Mouse (Mus musculus): ENCODE measurements at regions not wholly inside any gene's neighbourhood (a gene's known extent, or its start where the extent isn't known, plus 50 kb on each side); places are given as distances from the start of the nearest gene placed in this dataset.

DNA sequence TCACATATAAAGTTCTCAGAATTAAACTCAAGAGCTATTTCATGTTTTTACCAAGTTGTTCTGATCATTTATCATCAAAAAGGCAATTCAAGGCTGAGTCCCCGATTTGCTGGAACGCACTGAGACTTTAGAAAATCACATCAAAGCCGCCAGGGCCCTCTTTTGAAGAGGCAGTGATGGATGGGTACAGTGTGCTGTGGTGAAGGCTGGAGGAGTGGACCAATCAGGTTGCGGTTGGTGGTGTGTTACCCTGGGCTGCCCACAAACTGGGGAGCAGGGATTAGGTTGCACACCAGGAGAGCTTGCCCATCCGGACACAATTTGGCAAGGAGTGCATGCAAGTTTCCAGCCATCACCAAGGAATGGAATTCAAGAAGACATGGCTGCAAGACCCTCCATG, 191.9 kb upstream of the Wdfy3 start:
- H3K36me3 ChIP-seq (ENCODE audit: control insufficient read depth, insufficient read depth, low read length), result no peaks in the 10 kb centered on the region
- H3K9ac ChIP-seq (replicated peaks; ENCODE audit: low read depth, low read length), result no peak overlapping the region
- ATAC-seq (ENCODE audit: low read depth), result no peak
- no peaks in the 10 kb centered on the region for H3K9me3 ChIP-seq (ENCODE audit: control insufficient read depth, low read length)
- no peak overlapping the region for H3K4me3 ChIP-seq (ENCODE audit: low read depth, low read length)
- no peak overlapping the region for H3K27ac ChIP-seq (ENCODE audit: low read depth, low read length)
- H3K4me2 ChIP-seq (ENCODE audit: low read depth, low read length), result no peak overlapping the region
- no peaks in the 10 kb centered on the region for H3K27me3 ChIP-seq (ENCODE audit: control insufficient read depth, insufficient read depth, low read length)
- 76% methylated on average over 5 of the region's 5 CpGs for WGBS
- no peaks in the 10 kb centered on the region for H3K4me1 ChIP-seq (ENCODE audit: control insufficient read depth, insufficient read depth, low read length)

DNA sequence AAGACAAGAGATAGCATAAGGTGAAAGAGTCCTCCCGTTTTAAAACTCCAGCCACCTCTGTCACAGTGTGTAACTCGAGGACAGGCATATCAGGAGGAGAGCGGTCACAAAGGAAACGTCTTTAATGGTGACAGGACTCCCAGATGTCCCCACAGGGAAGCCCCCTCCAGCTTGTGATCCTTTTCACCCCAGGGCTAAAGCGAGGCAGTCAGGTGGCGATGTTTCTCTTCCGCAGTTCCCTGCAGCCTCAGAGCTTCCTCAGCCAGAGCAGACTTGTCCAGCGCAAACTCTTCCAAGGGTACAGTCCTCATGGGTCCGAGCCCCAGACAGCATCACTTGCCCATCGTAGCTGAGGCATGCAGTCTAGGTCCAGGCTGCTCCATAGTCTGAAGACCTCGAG, 196.7 kb upstream of the Wdfy3 start:
- Histone ChIP-seq H3K9ac (replicated peaks; ENCODE audit: low read depth, low read length) (no peak overlapping the region), H3K27ac (ENCODE audit: low read depth, low read length) (no peak overlapping the region), H3K4me2 (ENCODE audit: low read depth, low read length) (no peak overlapping the region), H3K9me3 (ENCODE audit: control insufficient read depth, low read length) (no peaks in the 10 kb centered on the region), H3K4me1 (ENCODE audit: control insufficient read depth, insufficient read depth, low read length) (no peaks in the 10 kb centered on the region), H3K27me3 (ENCODE audit: control insufficient read depth, insufficient read depth, low read length) (no peaks in the 10 kb centered on the region), H3K4me3 (ENCODE audit: low read depth, low read length) (no peak overlapping the region), H3K36me3 (ENCODE audit: control insufficient read depth, insufficient read depth, low read length) (no peaks in the 10 kb centered on the region)
- 64% methylated on average over 11 of the region's 11 CpGs for WGBS
- no peak for ATAC-seq (ENCODE audit: low read depth)

GRCm38 (mm10) chr5:102267150-102267549, 197.4 kb upstream of the Wdfy3 start:
- ATAC-seq (ENCODE audit: low read depth), result no peak
- H3K4me2 ChIP-seq (ENCODE audit: low read depth, low read length), result no peak overlapping the region
- H3K9ac ChIP-seq (replicated peaks; ENCODE audit: low read depth, low read length), result no peak overlapping the region
- no peaks in the 10 kb centered on the region for H3K36me3 ChIP-seq (ENCODE audit: control insufficient read depth, insufficient read depth, low read length)
- WGBS, result 87% methylated on average over 3 of the region's 3 CpGs
- H3K27me3 ChIP-seq (ENCODE audit: control insufficient read depth, insufficient read depth, low read length), result no peaks in the 10 kb centered on the region
- no peak overlapping the region for H3K27ac ChIP-seq (ENCODE audit: low read depth, low read length)
- H3K4me3 ChIP-seq (ENCODE audit: low read depth, low read length), result no peak overlapping the region
- H3K9me3 ChIP-seq (ENCODE audit: control insufficient read depth, low read length), result no peaks in the 10 kb centered on the region
- H3K4me1 ChIP-seq (ENCODE audit: control insufficient read depth, insufficient read depth, low read length), result no peaks in the 10 kb centered on the region

GRCm38 (mm10) chr5:102269204-102269603, 199.5 kb upstream of the Wdfy3 start:
- Histone ChIP-seq H3K4me2 (ENCODE audit: low read depth, low read length) (no peak overlapping the region), H3K36me3 (ENCODE audit: control insufficient read depth, insufficient read depth, low read length) (no peaks in the 10 kb centered on the region), H3K9me3 (ENCODE audit: control insufficient read depth, low read length) (no peaks in the 10 kb centered on the region), H3K4me3 (ENCODE audit: low read depth, low read length) (no peak overlapping the region), H3K27ac (ENCODE audit: low read depth, low read length) (no peak overlapping the region), H3K4me1 (ENCODE audit: control insufficient read depth, insufficient read depth, low read length) (no peaks in the 10 kb centered on the region), H3K9ac (replicated peaks; ENCODE audit: low read depth, low read length) (no peak overlapping the region), H3K27me3 (ENCODE audit: control insufficient read depth, insufficient read depth, low read length) (no peaks in the 10 kb centered on the region)
- 91% methylated on average over 9 of the region's 9 CpGs for WGBS
- ATAC-seq (ENCODE audit: low read depth), result no peak

- Histone ChIP-seq H3K9me3 (ENCODE audit: control insufficient read depth, low read length) (no peaks in the 10 kb centered on the region), H3K27ac (ENCODE audit: low read depth, low read length) (no peak overlapping the region), H3K4me2 (ENCODE audit: low read depth, low read length) (no peak overlapping the region), H3K36me3 (ENCODE audit: control insufficient read depth, insufficient read depth, low read length) (no peaks in the 10 kb centered on the region), H3K27me3 (ENCODE audit: control insufficient read depth, insufficient read depth, low read length) (no peaks in the 10 kb centered on the region), H3K4me1 (ENCODE audit: control insufficient read depth, insufficient read depth, low read length) (no peaks in the 10 kb centered on the region), H3K4me3 (ENCODE audit: low read depth, low read length) (no peak overlapping the region), H3K9ac (replicated peaks; ENCODE audit: low read depth, low read length) (no peak overlapping the region)
- 92% methylated on average over 3 of the region's 3 CpGs for WGBS
- no peak for ATAC-seq (ENCODE audit: low read depth)
Observed at GRCm38 (mm10) chr5:102275621-102276020, 205.6 kb upstream of the Arhgap24 start.

GRCm38 (mm10) chr5:102287131-102287530, 194.1 kb upstream of the Arhgap24 start:
- H3K36me3 ChIP-seq (ENCODE audit: control insufficient read depth, insufficient read depth, low read length), result no peaks in the 10 kb centered on the region
- no peak overlapping the region for H3K4me3 ChIP-seq (ENCODE audit: low read depth, low read length)
- no peak for ATAC-seq (ENCODE audit: low read depth)
- H3K9me3 ChIP-seq (ENCODE audit: control insufficient read depth, low read length), result no peaks in the 10 kb centered on the region
- 77% methylated on average over 4 of the region's 4 CpGs for whole genome bisulfite sequencing
- no peaks in the 10 kb centered on the region for H3K27me3 ChIP-seq (ENCODE audit: control insufficient read depth, insufficient read depth, low read length)
- no peaks in the 10 kb centered on the region for H3K4me1 ChIP-seq (ENCODE audit: control insufficient read depth, insufficient read depth, low read length)
- H3K27ac ChIP-seq (ENCODE audit: low read depth, low read length), result no peak overlapping the region
- no peak overlapping the region for H3K4me2 ChIP-seq (ENCODE audit: low read depth, low read length)
- no peak overlapping the region for H3K9ac ChIP-seq (replicated peaks; ENCODE audit: low read depth, low read length)

- Histone ChIP-seq H3K27ac (ENCODE audit: low read depth, low read length) (no peak overlapping the region), H3K9me3 (ENCODE audit: control insufficient read depth, low read length) (no peaks in the 10 kb centered on the region), H3K4me3 (ENCODE audit: low read depth, low read length) (no peak overlapping the region), H3K4me1 (ENCODE audit: control insufficient read depth, insufficient read depth, low read length) (no peaks in the 10 kb centered on the region), H3K36me3 (ENCODE audit: control insufficient read depth, insufficient read depth, low read length) (no peaks in the 10 kb centered on the region), H3K9ac (replicated peaks; ENCODE audit: low read depth, low read length) (no peak overlapping the region), H3K27me3 (ENCODE audit: control insufficient read depth, insufficient read depth, low read length) (no peaks in the 10 kb centered on the region), H3K4me2 (ENCODE audit: low read depth, low read length) (no peak overlapping the region)
- WGBS, result 90% methylated on average over 7 of the region's 7 CpGs
- ATAC-seq (ENCODE audit: low read depth), result no peak
Observed at GRCm38 (mm10) chr5:102290866-102291265, 190.3 kb upstream of the Arhgap24 start.

GRCm38 (mm10) chr5:102295564-102295963, 185.6 kb upstream of the Arhgap24 start:
- Histone ChIP-seq H3K27ac (ENCODE audit: low read depth, low read length) (no peak overlapping the region), H3K27me3 (ENCODE audit: control insufficient read depth, insufficient read depth, low read length) (no peaks in the 10 kb centered on the region), H3K9me3 (ENCODE audit: control insufficient read depth, low read length) (no peaks in the 10 kb centered on the region), H3K4me1 (ENCODE audit: control insufficient read depth, insufficient read depth, low read length) (no peaks in the 10 kb centered on the region), H3K4me3 (ENCODE audit: low read depth, low read length) (no peak overlapping the region), H3K36me3 (ENCODE audit: control insufficient read depth, insufficient read depth, low read length) (no peaks in the 10 kb centered on the region), H3K4me2 (ENCODE audit: low read depth, low read length) (no peak overlapping the region), H3K9ac (replicated peaks; ENCODE audit: low read depth, low read length) (no peak overlapping the region)
- ATAC-seq (ENCODE audit: low read depth), result no peak
- 91% methylated on average over 5 of the region's 5 CpGs for WGBS

DNA sequence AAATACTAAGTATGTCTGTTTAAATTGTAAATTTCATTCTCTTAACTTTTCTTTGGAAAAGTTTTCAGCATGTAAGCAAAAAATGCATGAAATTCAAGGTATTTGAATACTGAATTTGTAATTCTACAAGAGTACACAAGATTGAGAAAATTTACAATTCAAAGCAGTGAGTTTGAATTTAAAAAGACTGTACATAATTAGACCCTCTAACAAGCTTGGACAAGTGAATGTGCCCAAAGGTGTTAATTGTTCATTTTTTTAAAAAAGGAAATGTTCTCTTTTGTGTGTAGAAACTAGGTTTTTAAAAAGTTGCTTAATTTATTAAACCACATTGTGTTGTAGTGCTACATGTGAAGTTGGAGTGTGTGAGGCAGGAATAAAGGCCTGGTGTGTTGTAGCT, 174.9 kb upstream of the Arhgap24 start:
- H3K4me1 ChIP-seq (ENCODE audit: control insufficient read depth, insufficient read depth, low read length), result no peaks in the 10 kb centered on the region
- H3K27me3 ChIP-seq (ENCODE audit: control insufficient read depth, insufficient read depth, low read length), result no peaks in the 10 kb centered on the region
- no peak overlapping the region for H3K27ac ChIP-seq (ENCODE audit: low read depth, low read length)
- ATAC-seq (ENCODE audit: low read depth), result no peak
- no peak overlapping the region for H3K4me3 ChIP-seq (ENCODE audit: low read depth, low read length)
- no peaks in the 10 kb centered on the region for H3K36me3 ChIP-seq (ENCODE audit: control insufficient read depth, insufficient read depth, low read length)
- no peaks in the 10 kb centered on the region for H3K9me3 ChIP-seq (ENCODE audit: control insufficient read depth, low read length)
- H3K9ac ChIP-seq (replicated peaks; ENCODE audit: low read depth, low read length), result no peak overlapping the region
- no peak overlapping the region for H3K4me2 ChIP-seq (ENCODE audit: low read depth, low read length)

GRCm38 (mm10) chr5:102306718-102307117, 174.5 kb upstream of the Arhgap24 start:
- Histone ChIP-seq H3K36me3 (ENCODE audit: control insufficient read depth, insufficient read depth, low read length) (no peaks in the 10 kb centered on the region), H3K27me3 (ENCODE audit: control insufficient read depth, insufficient read depth, low read length) (no peaks in the 10 kb centered on the region), H3K9me3 (ENCODE audit: control insufficient read depth, low read length) (no peaks in the 10 kb centered on the region), H3K4me3 (ENCODE audit: low read depth, low read length) (no peak overlapping the region), H3K4me2 (ENCODE audit: low read depth, low read length) (no peak overlapping the region), H3K27ac (ENCODE audit: low read depth, low read length) (no peak overlapping the region), H3K4me1 (ENCODE audit: control insufficient read depth, insufficient read depth, low read length) (no peaks in the 10 kb centered on the region), H3K9ac (replicated peaks; ENCODE audit: low read depth, low read length) (no peak overlapping the region)
- 81% methylated on average over 3 of the region's 3 CpGs for WGBS
- no peak for ATAC-seq (ENCODE audit: low read depth)

Measured in neural tube, embryonic 14.5 days (tissue).